Mouse (Mus musculus): Measurements from ENCODE around the gene Vax2.

Vax2 gene

GRCm38 (mm10) chr6:83711067-83711675 lies at the start of gene Vax2:
Gene Vax2 (plus strand): TSS chr6:83711264.
- peak; percentile 37 to 42 for DNase-seq (ENCODE audit: low spot score in 2 of 2)

GRCm38 (mm10) chr6:83665009-83665408 lies 46.1 kb upstream of the Vax2 start:
- no peak for DNase-seq (ENCODE audit: low spot score in 2 of 2)

GRCm38 (mm10) chr6:83673395-83673794 lies 37.7 kb upstream of the Vax2 start:
- DNase-seq (ENCODE audit: low spot score in 2 of 2) = peak in 1 of 2 experiments; percentile 25

GRCm38 (mm10) chr6:83677757-83678156 lies 33.3 kb upstream of the Vax2 start, which contains the start of gene Cd207:
Gene Cd207 (minus strand): TSS chr6:83677857.
- DNase-seq (ENCODE audit: low spot score in 2 of 2) = no peak

DNA sequence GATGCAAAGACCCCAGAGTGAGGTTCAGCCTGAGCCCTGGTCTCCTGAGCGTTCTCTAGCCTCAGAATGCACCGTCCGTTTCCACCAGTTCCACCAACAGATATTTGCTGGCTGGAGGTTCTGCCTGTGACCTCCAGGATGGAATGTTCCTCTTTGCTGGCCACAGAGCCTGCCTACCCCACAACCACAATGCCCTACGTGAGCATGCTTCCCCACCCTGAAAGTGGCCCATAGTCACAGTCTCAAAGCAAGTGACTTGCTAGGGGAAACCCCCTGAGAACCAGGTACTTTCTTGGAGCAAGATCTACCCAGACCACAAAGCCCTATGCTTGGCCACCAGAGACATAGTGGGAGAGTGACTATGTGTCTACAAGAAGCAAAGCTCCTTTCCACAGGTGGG lies 21.7 kb upstream of the Vax2 start:
- DNase-seq (ENCODE audit: low spot score in 2 of 2) = no peak

GRCm38 (mm10) chr6:83690277-83690676 lies 20.8 kb upstream of the Vax2 start:
- DNase-seq (ENCODE audit: low spot score in 2 of 2) = peak in 1 of 2 experiments; percentile 35

GRCm38 (mm10) chr6:83690936-83691335 lies 20.1 kb upstream of the Vax2 start:
- no peak for DNase-seq (ENCODE audit: low spot score in 2 of 2)

GRCm38 (mm10) chr6:83692962-83693361 lies 18.1 kb upstream of the Vax2 start:
- DNase-seq (ENCODE audit: low spot score in 2 of 2) = no peak

DNA sequence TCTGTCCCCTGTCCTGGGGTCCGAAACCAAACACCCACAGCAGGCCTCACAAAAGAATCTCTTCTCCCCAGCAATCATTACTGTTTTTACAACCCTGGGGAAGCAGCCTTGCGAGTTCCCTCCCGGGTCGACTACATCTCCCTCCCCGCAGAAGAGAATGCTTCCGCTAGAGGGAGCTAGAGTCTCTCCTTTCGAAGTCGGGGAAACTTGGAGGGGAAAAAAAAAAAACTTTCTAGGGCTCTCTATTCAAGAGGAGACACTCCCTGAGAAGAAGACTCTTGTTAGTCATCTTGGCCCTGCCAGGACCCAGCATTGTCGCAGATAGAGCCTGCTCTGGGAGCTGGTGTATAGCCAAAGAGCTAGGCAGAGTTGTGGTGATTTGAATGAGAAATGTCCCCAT lies 17.2 kb upstream of the Vax2 start:
- peak in 1 of 2 experiments; percentile 27 for DNase-seq (ENCODE audit: low spot score in 2 of 2)

DNA sequence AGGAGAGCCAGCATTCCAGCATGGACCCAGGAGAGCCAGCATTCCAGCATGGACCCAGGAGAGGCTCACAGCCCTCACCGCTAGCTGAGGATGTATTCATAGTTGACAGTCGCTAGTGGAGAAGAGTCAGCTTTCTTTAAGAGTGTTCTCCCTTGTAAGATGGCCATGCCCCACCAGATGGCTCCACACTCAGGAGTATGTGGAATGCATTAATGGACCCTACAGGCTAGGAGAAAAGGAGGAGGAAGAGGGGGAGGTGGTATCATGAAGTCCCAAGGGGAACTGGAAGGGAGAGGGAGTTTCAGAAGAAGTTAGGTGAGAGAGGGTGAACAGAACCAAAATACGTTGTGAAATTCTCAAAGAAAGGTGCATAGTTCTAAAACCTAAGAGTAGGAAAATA lies 15.3 kb upstream of the Vax2 start:
- DNase-seq (ENCODE audit: low spot score in 2 of 2) = no peak

DNA sequence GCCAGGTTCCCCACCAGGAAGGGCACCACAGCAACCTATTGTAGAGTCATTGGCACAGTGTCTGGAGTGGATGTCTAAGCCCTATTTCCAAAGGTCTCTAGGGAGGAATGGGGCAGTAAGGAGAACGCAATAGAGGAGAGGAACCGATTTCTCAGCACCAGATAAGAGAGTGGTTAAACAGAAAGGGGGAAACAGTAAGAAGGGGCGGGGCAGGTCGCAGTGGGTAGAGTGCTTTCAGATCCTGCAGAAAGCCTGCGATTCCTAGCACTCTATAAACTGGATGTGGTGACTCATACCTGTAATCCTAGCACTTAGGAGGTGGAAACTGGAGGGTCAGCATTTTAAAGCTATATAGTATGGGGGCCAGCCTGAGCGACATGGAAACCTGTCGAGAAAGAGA lies 14.4 kb upstream of the Vax2 start:
- no peak for DNase-seq (ENCODE audit: low spot score in 2 of 2)

DNA sequence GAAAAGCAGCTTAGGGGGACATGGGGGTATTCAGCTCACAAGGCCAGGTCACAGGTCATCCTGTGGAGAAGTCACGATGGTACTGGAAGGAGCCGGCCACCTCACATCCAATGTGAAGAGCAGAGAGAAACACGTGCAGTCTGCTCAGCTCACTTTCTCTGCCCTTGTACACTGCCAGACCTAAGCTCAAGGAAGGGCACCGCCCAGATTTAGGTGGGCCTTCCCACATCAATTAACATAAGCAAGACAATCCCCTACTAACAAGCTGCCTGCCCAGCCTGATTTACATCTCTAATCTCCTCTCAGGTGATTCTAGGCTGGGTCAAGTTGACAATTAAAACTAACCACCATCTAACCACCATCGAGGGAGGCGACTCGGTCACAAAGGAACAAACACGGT lies 13.1 kb upstream of the Vax2 start:
- no peak for DNase-seq (ENCODE audit: low spot score in 2 of 2)

GRCm38 (mm10) chr6:83699971-83700370 lies 11.1 kb upstream of the Vax2 start:
- DNase-seq (ENCODE audit: low spot score in 2 of 2) = no peak

- DNase-seq (ENCODE audit: low spot score in 2 of 2) = no peak
Measured at GRCm38 (mm10) chr6:83701001-83701400, 10.1 kb upstream of the Vax2 start.

GRCm38 (mm10) chr6:83702146-83702999 lies 8.7 kb upstream of the Vax2 start:
- DNase-seq (ENCODE audit: low spot score in 2 of 2) = no peak

- DNase-seq (ENCODE audit: low spot score in 2 of 2) = no peak
Measured at GRCm38 (mm10) chr6:83703000-83703721, 7.9 kb upstream of the Vax2 start.

DNA sequence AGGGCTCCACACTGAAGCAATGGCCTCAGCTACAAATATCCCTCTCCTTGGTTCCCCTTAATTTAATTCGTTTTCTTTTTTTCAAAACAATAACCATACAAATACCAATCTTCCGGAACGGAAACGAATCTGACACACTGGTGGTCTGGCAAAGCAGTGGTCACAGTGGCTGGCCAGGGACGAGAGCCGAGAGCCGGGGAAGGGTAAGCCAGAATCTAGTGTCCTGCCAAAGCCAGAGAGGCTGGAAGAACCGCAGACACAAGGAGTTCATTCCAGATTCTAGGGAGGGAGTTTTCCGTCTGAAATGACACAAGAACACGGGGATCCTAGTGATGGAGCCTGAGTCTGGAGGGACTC lies 7.4 kb upstream of the Vax2 start:
- no peak for DNase-seq (ENCODE audit: low spot score in 2 of 2)

GRCm38 (mm10) chr6:83704294-83704693 lies 6.8 kb upstream of the Vax2 start:
- DNase-seq (ENCODE audit: low spot score in 2 of 2) = no peak

GRCm38 (mm10) chr6:83704701-83705100 lies 6.4 kb upstream of the Vax2 start:
- DNase-seq (ENCODE audit: low spot score in 2 of 2) = no peak

DNA sequence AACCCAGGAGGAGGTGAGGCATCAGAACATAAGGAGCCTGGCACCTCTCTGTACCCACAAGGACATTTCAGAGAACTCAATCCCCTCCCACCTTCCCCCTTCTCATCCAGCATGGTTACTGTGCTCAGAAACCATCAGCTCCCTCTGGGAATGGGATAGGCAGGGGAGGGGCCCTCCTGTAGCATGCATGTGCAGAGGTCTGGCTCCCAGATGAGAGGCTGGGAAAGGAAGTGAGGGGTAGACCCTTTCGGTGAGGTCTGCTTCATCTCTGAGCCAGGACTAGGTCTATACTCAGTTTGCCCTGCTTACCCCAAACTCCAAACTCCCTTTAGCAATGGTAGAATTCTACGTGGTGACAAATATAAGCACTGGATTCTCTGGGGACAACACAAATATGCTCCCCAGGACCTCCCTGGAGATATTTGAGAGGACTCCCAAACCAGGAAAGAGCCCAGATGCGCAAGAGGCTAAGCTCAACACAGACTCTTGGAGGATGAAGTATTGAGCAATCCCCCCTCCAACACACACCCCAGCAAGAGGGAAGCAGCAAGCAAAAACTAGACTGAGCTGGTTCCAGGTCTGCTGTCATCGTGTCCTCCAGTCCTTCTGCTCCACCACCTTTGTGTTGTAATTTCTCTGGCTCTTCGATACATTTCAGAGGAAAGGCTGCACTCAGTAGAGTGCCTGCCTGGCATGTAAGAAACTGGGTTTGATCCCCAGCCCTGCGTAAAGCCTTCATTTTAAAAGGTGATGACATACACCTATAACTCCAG lies 3.1 kb upstream of the Vax2 start:
- DNase-seq (ENCODE audit: low spot score in 2 of 2) = no peak

DNA sequence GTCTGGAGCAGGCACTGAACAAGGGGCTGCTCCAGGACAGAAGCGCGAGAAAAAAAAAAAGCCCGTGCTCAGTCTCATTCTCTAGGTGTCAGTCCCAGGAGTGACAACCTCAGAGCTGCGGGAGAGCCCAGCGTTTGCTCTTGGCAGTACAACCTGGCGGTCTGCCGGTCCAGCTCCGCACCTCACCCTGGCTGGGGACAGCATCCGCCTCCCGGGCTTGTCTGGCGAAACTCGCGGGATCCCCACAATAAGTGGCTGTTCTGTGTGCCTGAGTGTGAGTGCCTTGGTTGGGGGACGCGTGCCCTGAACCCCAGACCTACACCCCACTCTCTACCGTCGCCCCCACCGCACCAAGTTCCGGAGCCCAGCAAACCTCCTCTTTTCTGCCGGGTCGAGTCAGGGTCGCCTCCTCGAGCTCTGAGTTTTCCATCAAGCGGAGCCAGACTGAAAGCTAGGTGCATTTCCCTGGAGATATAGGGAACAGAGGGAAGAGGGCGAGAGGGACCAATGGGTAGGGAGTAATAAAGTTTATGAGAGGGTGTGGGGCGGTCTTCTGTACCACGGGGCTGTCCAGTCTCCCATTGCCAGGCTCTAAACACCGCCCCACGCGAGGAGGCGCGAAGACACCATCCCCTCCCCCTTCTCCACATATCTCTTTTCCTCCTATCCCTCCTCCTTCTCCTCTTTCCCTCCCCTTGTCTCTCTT lies 550 bp upstream of the Vax2 start:
- no peak for DNase-seq (ENCODE audit: low spot score in 2 of 2)
